Mouse (Mus musculus) bone marrow, adult 2 months (tissue): ENCODE data around the gene Avpi1. TPM values are rescaled to one million over a fixed set of nuclear protein-coding genes. Genes with fewer than 3 reads are reported as not detected.
A peak's percentile ranks its signal among the peaks of the same experiment; 100 is the strongest.

ENCODE experiments used
- H3K27ac ChIP-seq: fragments of 200-500 bp; 2 replicates; pipeline ENCODE4 v1.5.1; 2012; ENCODE audit warnings: low read depth, mild to moderate bottlenecking, control low read depth, inconsistent platforms, low read length; ENCODE audit not compliant: control insufficient read depth, poor library complexity, insufficient read depth
- H3K4me1 ChIP-seq: fragments of 200-500 bp; 2 replicates; pipeline ENCODE4 v1.6.1; 2011; ENCODE audit warnings: low read length; ENCODE audit not compliant: control insufficient read depth, insufficient read depth
- H3K4me3 ChIP-seq: fragments of 200-500 bp; replicated peaks from 2 replicates; pipeline ENCODE3; 2011; ENCODE audit warnings: mild to moderate bottlenecking, low read depth, low read length, control low read depth; ENCODE audit not compliant: control insufficient read depth
- CTCF ChIP-seq: fragments of 200-500 bp; IDR thresholded peaks from 2 replicates; pipeline ENCODE4 v1.5.1; 2011; ENCODE audit warnings: low read length, control low read depth; ENCODE audit not compliant: control insufficient read depth, insufficient read depth
- POLR2A ChIP-seq: fragments of 200-500 bp; IDR thresholded peaks from 2 replicates; pipeline ENCODE4 v1.6.1; 2011; ENCODE audit warnings: low read depth, mild to moderate bottlenecking, control low read depth, low read length, borderline replicate concordance; ENCODE audit not compliant: control insufficient read depth
- WGBS: fragments of 180-500 bp; shearing (Covaris S2); methylation state at CpG from one replicate; pipeline ENCODE4 v1.1.7; 2018; 5-methylcytosine and 5-hydroxymethylcytosine counted together
- polyA plus RNA-seq: library from polyadenylated mRNA; stranded (reverse); fragments of >200 nt; gene quantifications from 2 replicates; pipeline ENCODE4 v1.2.4, GENCODE M21; 2011; ENCODE audit warnings: low replicate concordance; ENCODE audit not compliant: missing spikeins, insufficient read depth, insufficient read length

Avpi1 gene
- polyA plus RNA-seq, 1 experiment: 2.9 TPM

- Histone ChIP-seq H3K27ac (peak overlapping the region; percentile 49; the same call in 1 of the 2 replicates), H3K4me1 (no peaks in the 10 kb centered on the region), H3K4me3 (no peak overlapping the region)
- TF ChIP-seq CTCF: no peak
- no peak for TF ChIP-seq POLR2A
- WGBS: 13% methylated on average over 14 of the region's 14 CpGs
These were observed 842 bp upstream of the Avpi1 start for GRCm38 (mm10) chr19:42129509-42130293.

GRCm38 (mm10) chr19:42128052-42128740 lies 663 bp downstream of the Avpi1 start:
- TF ChIP-seq POLR2A: no peak
- no peak for TF ChIP-seq CTCF
- WGBS: 9% methylated on average over 23 of the region's 23 CpGs
- H3K4me1 ChIP-seq: no peaks in the 10 kb centered on the region

GRCm38 (mm10) chr19:42127024-42127423 lies 1.8 kb downstream of the Avpi1 start:
- no peak overlapping the region for H3K27ac ChIP-seq
- H3K4me1 ChIP-seq: no peaks in the 10 kb centered on the region
- 84% methylated on average over 5 of the region's 5 CpGs for WGBS
- H3K4me3 ChIP-seq: no peak overlapping the region
- TF ChIP-seq CTCF: no peak
- TF ChIP-seq POLR2A: no peak

More at GRCm38 (mm10) chr19:42128052-42128740, 663 bp downstream of the Avpi1 start:
- H3K27ac ChIP-seq: no peak overlapping the region; the same call in 1 of the 2 replicates
- H3K4me3 ChIP-seq: peak overlapping the region; percentile 59

- TF ChIP-seq CTCF (no peak), POLR2A (no peak)
- WGBS: 81% methylated on average over 6 of the region's 6 CpGs
- no peak overlapping the region for H3K27ac ChIP-seq
- no peaks in the 10 kb centered on the region for H3K4me1 ChIP-seq
- H3K4me3 ChIP-seq: no peak overlapping the region
These were observed 2.6 kb downstream of the Avpi1 start for GRCm38 (mm10) chr19:42126219-42126605.

GRCm38 (mm10) chr19:42125501-42126218 lies 3.2 kb downstream of the Avpi1 start:
- TF ChIP-seq POLR2A (no peak), CTCF (no peak)
- Histone ChIP-seq H3K4me3 (no peak overlapping the region), H3K4me1 (no peaks in the 10 kb centered on the region), H3K27ac (no peak overlapping the region)
- 78% methylated on average over 11 of the region's 11 CpGs for WGBS

GRCm38 (mm10) chr19:42124684-42125083 lies 4.2 kb downstream of the Avpi1 start:
- 90% methylated on average over 13 of the region's 13 CpGs for WGBS
- TF ChIP-seq CTCF (no peak), POLR2A (no peak)
- no peak overlapping the region for H3K4me3 ChIP-seq
- no peaks in the 10 kb centered on the region for H3K4me1 ChIP-seq
- no peak overlapping the region for H3K27ac ChIP-seq

GRCm38 (mm10) chr19:42120451-42120850 lies 8.4 kb downstream of the Avpi1 start:
- 90% methylated on average over 8 of the region's 8 CpGs for WGBS

GRCm38 (mm10) chr19:42118596-42118995 lies 10.3 kb downstream of the Avpi1 start:
- WGBS: 72% methylated on average over 5 of the region's 5 CpGs
- H3K4me3 ChIP-seq: no peak overlapping the region
- H3K27ac ChIP-seq: no peak overlapping the region
- no peaks in the 10 kb centered on the region for H3K4me1 ChIP-seq
- TF ChIP-seq POLR2A (no peak), CTCF (no peak)

More at GRCm38 (mm10) chr19:42120451-42120850, 8.4 kb downstream of the Avpi1 start:
- TF ChIP-seq CTCF (no peak), POLR2A (no peak)
- Histone ChIP-seq H3K27ac (no peak overlapping the region), H3K4me3 (no peak overlapping the region), H3K4me1 (no peaks in the 10 kb centered on the region)
